In the genomic region with DNA sequence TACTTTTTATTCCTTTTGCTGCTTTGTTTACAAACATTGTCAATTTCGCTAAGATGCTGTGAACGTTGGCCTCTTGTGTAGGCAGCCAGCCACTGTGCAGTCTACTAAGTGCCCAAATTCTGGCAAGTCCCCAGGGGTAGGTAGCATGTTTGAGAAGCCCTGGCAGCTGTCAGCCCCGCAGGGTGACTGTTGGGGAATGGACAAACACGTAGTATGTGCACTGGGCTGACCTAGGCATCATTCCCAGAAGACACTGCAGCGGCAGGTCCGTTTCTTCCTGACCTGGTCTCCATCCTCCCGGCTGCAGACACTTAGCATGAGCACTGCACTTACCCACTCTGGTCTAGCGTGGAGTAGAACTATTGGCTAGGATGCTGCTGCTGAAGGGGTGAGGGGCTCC, we compare ENCODE assay signal across 15 mouse cellular contexts. TPM values are rescaled to one million over a fixed set of nuclear protein-coding genes. Genes with fewer than 3 reads are reported as not detected.
DNase-seq lines count a peak whose midpoint lies in the region; ATAC-seq and TF ChIP-seq lines count a peak whose summit lies in the region.
"Had no signal": no experiment of that assay in that cellular context is flagged by ENCODE, and none has a peak within 500 bp of the region (broad histone marks: within the 10 kb centered on the region; RNA-seq: fewer than 3 reads in every experiment).

No protein-coding gene starts in this region.

- no peak for TF ChIP-seq CTCF in gastrocnemius, adult 2 months (IDR thresholded peaks at IDR 0.05)

- no peak overlapping the region for H3K9ac ChIP-seq in neural tube, embryonic 13.5 days
- no peak overlapping the region for H3K9ac ChIP-seq in neural tube, embryonic 15.5 days (replicated peaks)
- no peak overlapping the region for H3K9ac ChIP-seq in intestine, embryonic 16.5 days (ENCODE audit: low read depth, low read length)
- H3K9ac ChIP-seq: embryonic facial prominence, embryonic 13.5 days; heart, embryonic 15.5 days; liver, postnatal 0 days had no signal

- no peaks in the 10 kb centered on the region for H3K9me3 ChIP-seq in neural tube, embryonic 13.5 days
- H3K9me3 ChIP-seq in neural tube, embryonic 15.5 days (replicated peaks), result no peaks in the 10 kb centered on the region
- H3K9me3 ChIP-seq in intestine, embryonic 16.5 days (ENCODE audit: control insufficient read depth, low read length), result no peaks in the 10 kb centered on the region
- H3K9me3 ChIP-seq: embryonic facial prominence, embryonic 13.5 days; heart, embryonic 15.5 days; limb, embryonic 10.5 days; megakaryocyte, embryonic 14.5 days had no signal

- peak overlapping the region; percentile 31; the same call in 1 of the 2 replicates for H3K27ac ChIP-seq in gastrocnemius, adult 2 months
- 0 out of 2 replicates have a peak overlapping the region, but pooled peaks have one; percentile 10 for H3K27ac ChIP-seq in neural tube, embryonic 13.5 days (replicated peaks)
- H3K27ac ChIP-seq in neural tube, embryonic 15.5 days (replicated peaks), result no peak overlapping the region
- H3K27ac ChIP-seq in intestine, embryonic 16.5 days (ENCODE audit: low read length), result no peak overlapping the region
- H3K27ac ChIP-seq: embryonic facial prominence, embryonic 13.5 days; heart, embryonic 15.5 days; limb, embryonic 10.5 days had no signal

- H3K4me1 ChIP-seq in neural tube, embryonic 13.5 days (replicated peaks), result 0 out of 2 replicates have a peak, but pooled peaks cover 8% of the 10 kb centered on the region
- H3K4me1 ChIP-seq in neural tube, embryonic 15.5 days, result 0 out of 2 replicates have a peak, but pooled peaks cover 2% of the 10 kb centered on the region
- H3K4me1 ChIP-seq in intestine, embryonic 16.5 days (ENCODE audit: control insufficient read depth, insufficient read depth, low read length), result no peaks in the 10 kb centered on the region
- H3K4me1 ChIP-seq: embryonic facial prominence, embryonic 13.5 days; limb, embryonic 10.5 days had no signal

- H3K27me3 ChIP-seq in neural tube, embryonic 13.5 days, result no peaks in the 10 kb centered on the region
- H3K27me3 ChIP-seq in neural tube, embryonic 15.5 days (replicated peaks), result no peaks in the 10 kb centered on the region
- H3K27me3 ChIP-seq in intestine, embryonic 16.5 days (replicated peaks; ENCODE audit: control insufficient read depth, insufficient read depth, low read length), result no peaks in the 10 kb centered on the region
- H3K27me3 ChIP-seq: embryonic facial prominence, embryonic 13.5 days; heart, embryonic 15.5 days; megakaryocyte, embryonic 14.5 days had no signal

- intact Hi-C loops in gastrocnemius, adult 2 months (cut with DNase I), result no loop called here
- intact Hi-C loops in heart, postnatal 14 days (cut with DNase I), result no loop called here

- peak; percentile 64 for DNase-seq in gastrocnemius, adult 2 months
- no peak for DNase-seq in gastrocnemius, postnatal 4 days (ENCODE audit: low spot score in 2 of 2)
- DNase-seq in heart, postnatal 14 days, result peak; percentile 38 to 54
- DNase-seq in lung, postnatal 4 days, result no peak
- DNase-seq: kidney, adult 18-20 months; layer of hippocampus, adult 9-11 months; liver, postnatal 0 days had no signal

- H3K4me3 ChIP-seq in gastrocnemius, adult 2 months, result no peak overlapping the region
- H3K4me3 ChIP-seq in neural tube, embryonic 13.5 days, result no peak overlapping the region
- no peak overlapping the region for H3K4me3 ChIP-seq in neural tube, embryonic 15.5 days (replicated peaks)
- H3K4me3 ChIP-seq in intestine, embryonic 16.5 days (ENCODE audit: low read length), result no peak overlapping the region
- H3K4me3 ChIP-seq: embryonic facial prominence, embryonic 13.5 days; heart, embryonic 15.5 days; limb, embryonic 10.5 days; megakaryocyte, embryonic 14.5 days had no signal

- no peak for ATAC-seq in neural tube, embryonic 13.5 days (ENCODE audit: low read depth)
- no peak for ATAC-seq in neural tube, embryonic 15.5 days (ENCODE audit: low FRiP score)
- no peak for ATAC-seq in intestine, embryonic 16.5 days
- ATAC-seq: CD4-positive, CD25-positive, alpha-beta regulatory T cell, adult 4 months; liver, postnatal 0 days had no signal

- 82% methylated on average over 8 of the region's 8 CpGs for WGBS in neural tube, embryonic 13.5 days
- WGBS in neural tube, embryonic 15.5 days, result 87% methylated on average over 8 of the region's 8 CpGs
- 75% methylated on average over 8 of the region's 8 CpGs for WGBS in intestine, embryonic 16.5 days

- peaks cover 86% of the 10 kb centered on the region for H3K36me3 ChIP-seq in neural tube, embryonic 13.5 days
- H3K36me3 ChIP-seq in neural tube, embryonic 15.5 days, result peaks cover 74% of the 10 kb centered on the region
- peaks cover 18% of the 10 kb centered on the region for H3K36me3 ChIP-seq in intestine, embryonic 16.5 days (ENCODE audit: control insufficient read depth, insufficient read depth, low read length)

- H3K4me2 ChIP-seq in neural tube, embryonic 13.5 days, result no peak overlapping the region
- H3K4me2 ChIP-seq in neural tube, embryonic 15.5 days, result no peak overlapping the region
- no peak overlapping the region for H3K4me2 ChIP-seq in intestine, embryonic 16.5 days (ENCODE audit: low read depth, low read length)
- H3K4me2 ChIP-seq: embryonic facial prominence, embryonic 13.5 days; heart, embryonic 15.5 days had no signal

RNA-seq across cellular contexts. Expression of gene Banp, which starts 54.1 kb away (rescaled TPM):
- total RNA-seq in gastrocnemius, adult 2 months (2021), result 10 to 100 TPM in 1 of 2 experiments, 1 to 10 TPM in 1; 8.8 to 18.7 TPM
- total RNA-seq in gastrocnemius, postnatal 4 days (2021), result 10 to 100 TPM; 15.6 to 17.4 TPM
- 59.9 and 60.1 TPM in 2 replicates for polyA plus RNA-seq in neural tube, embryonic 13.5 days (2015; fragmentation: Nextera tagmentation; extraction: Ambion mirVana)
- 51.1 and 52.8 TPM in 2 replicates for polyA plus RNA-seq in neural tube, embryonic 15.5 days (2015; fragmentation: Nextera tagmentation; extraction: Ambion mirVana)
- total RNA-seq in heart, postnatal 14 days (2021), result 10 to 100 TPM; 16.0 to 24.5 TPM
- polyA plus RNA-seq in intestine, embryonic 16.5 days (2015; fragmentation: Nextera tagmentation; extraction: Ambion mirVana), result 36.3 and 36.6 TPM in 2 replicates

RNA-seq across cellular contexts. Expression of gene Car5a, which starts 58.9 kb away (rescaled TPM):
- not detected for total RNA-seq in gastrocnemius, adult 2 months (2021)
- under 1 TPM in 1 of 2 experiments, not detected in 1; 0.44 TPM for total RNA-seq in gastrocnemius, postnatal 4 days (2021)
- 0.23 and 0.31 TPM in 2 replicates for polyA plus RNA-seq in neural tube, embryonic 13.5 days (2015; fragmentation: Nextera tagmentation; extraction: Ambion mirVana)
- polyA plus RNA-seq in neural tube, embryonic 15.5 days (2015; fragmentation: Nextera tagmentation; extraction: Ambion mirVana), result 0.46 and 0.50 TPM in 2 replicates
- not detected for total RNA-seq in heart, postnatal 14 days (2021)
- polyA plus RNA-seq in intestine, embryonic 16.5 days (2015; fragmentation: Nextera tagmentation; extraction: Ambion mirVana), result 0.31 and 0.70 TPM in 2 replicates
- polyA plus RNA-seq: CD4-positive, CD25-positive, alpha-beta regulatory T cell, adult 4 months; embryonic facial prominence, embryonic 13.5 days; heart, embryonic 15.5 days; limb, embryonic 10.5 days had no signal

Comparison
In these comparisons a context has a peak if more than half of its experiments do, and no peak if none do; other contexts are left out.
1. DNase-seq: peak in gastrocnemius, adult 2 months (single experiment) and heart, postnatal 14 days (2 of 2); none in gastrocnemius, postnatal 4 days (0 of 2) and lung, postnatal 4 days (0 of 2).
2. H3K27ac ChIP-seq: peak in gastrocnemius, adult 2 months (single experiment) and neural tube, embryonic 13.5 days (single experiment); none in neural tube, embryonic 15.5 days (single experiment) and intestine, embryonic 16.5 days (single experiment).